Mouse (Mus musculus) erythroblast, embryonic 14.5 days (primary cell): ENCODE measurements at regions not wholly inside any gene's neighbourhood (a gene's known extent, or its start where the extent isn't known, plus 50 kb on each side); places are given as distances from the start of the nearest gene placed in this dataset.

ENCODE experiments used
- GATA1 ChIP-seq: IDR thresholded peaks from 2 replicates; pipeline ENCODE4 v1.6.1; 2012; ENCODE audit warnings: low read length, inconsistent platforms, mixed read lengths
- TAL1 ChIP-seq: IDR thresholded peaks from 3 replicates; pipeline ENCODE4 v1.6.1; 2012; ENCODE audit warnings: low read length, inconsistent platforms, mixed read lengths

GRCm38 (mm10) chr13:37601068-37601467, 177.1 kb upstream of the Rreb1 start:
- TF ChIP-seq GATA1 (no peak), TAL1 (no peak)
